Comparison of ENCODE assay signal across 8 mouse cellular contexts in genomic region chr10:99261636-99262318, GRCm38 (mm10). TPM values are rescaled to one million over a fixed set of nuclear protein-coding genes. Genes with fewer than 3 reads are reported as not detected.
DNase-seq lines count a peak whose midpoint lies in the region; ATAC-seq lines count a peak whose summit lies in the region.

No protein-coding gene starts in this region.

- peak; percentile 90 for DNase-seq in ZHBTc4 (ENCODE audit: low read depth, low spot score)
- peak; percentile 74 to 78 for DNase-seq in cerebellum, postnatal 36 days
- peak; percentile 66 to 78 for DNase-seq in gastrocnemius, adult 8-10 months (ENCODE audit: low spot score in 2 of 2)
- DNase-seq in induced T-regulatory cell, adult 2 months (ENCODE audit: low read depth) = peak; percentile 93
- peak; percentile 66 to 76 for DNase-seq in left cerebral cortex, postnatal 14 days (ENCODE audit: low spot score in 2 of 2)
- DNase-seq in right cerebral cortex, postnatal 14 days = peak; percentile 74
- DNase-seq in urinary bladder, postnatal 36 days (ENCODE audit: low spot score in 2 of 2) = peak; percentile 74 to 87

- intact Hi-C loops in left cerebral cortex, postnatal 14 days (cut with DNase I) = loop anchor here (2.0 to 5.0 kb wide), 6 partner anchors 19 to 356 kb away; no protein-coding TSS in a partner anchor

- ATAC-seq in megakaryocyte progenitor cell, adult 5-6 weeks (replicated peaks; ENCODE audit: poor library complexity) = peak; percentile 27

RNA-seq across cellular contexts. Expression of gene Dusp6, which starts 1.3 kb away (rescaled TPM):
- total RNA-seq in gastrocnemius, adult 8-10 months (2022) = 1 to 10 TPM; 7.3 to 9.8 (median 8.5) TPM
- 100 to 1,000 TPM in 1 of 2 experiments, 10 to 100 TPM in 1; 88.7 to 113 TPM for total RNA-seq in left cerebral cortex, postnatal 14 days (2021)
- total RNA-seq in megakaryocyte progenitor cell, adult 5-6 weeks (2015) = 23.6 and 24.7 TPM in 2 replicates
- 19.7 and 19.9 TPM in 2 replicates for total RNA-seq in megakaryocyte progenitor cell, adult 5-6 weeks (2017)

Comparison
In these comparisons a context has a peak if more than half of its experiments do, and no peak if none do; other contexts are left out.
1. Peak in every context shown above with its lines: DNase-seq and ATAC-seq.